Comparison of ENCODE assay signal across 21 mouse cellular contexts in genomic region chr1:136492232-136492631, GRCm38 (mm10). TPM values are rescaled to one million over a fixed set of nuclear protein-coding genes. Genes with fewer than 3 reads are reported as not detected.
DNase-seq lines count a peak whose midpoint lies in the region; ATAC-seq and TF ChIP-seq lines count a peak whose summit lies in the region.
"Had no signal": no experiment of that assay in that cellular context is flagged by ENCODE, and none has a peak within 500 bp of the region (broad histone marks: within the 10 kb centered on the region; RNA-seq: fewer than 3 reads in every experiment).

No protein-coding gene starts in this region.

- H3K27ac ChIP-seq in midbrain, embryonic 11.5 days (ENCODE audit: low read depth, low read length), result no peak overlapping the region
- no peak overlapping the region for H3K27ac ChIP-seq in midbrain, postnatal 0 days (ENCODE audit: low read depth, low read length)
- H3K27ac ChIP-seq in intestine, embryonic 15.5 days, result no peak overlapping the region

- H3K4me3 ChIP-seq in midbrain, embryonic 11.5 days (ENCODE audit: low read depth, low read length), result no peak overlapping the region
- H3K4me3 ChIP-seq in midbrain, postnatal 0 days (ENCODE audit: low read depth, low read length), result no peak overlapping the region
- H3K4me3 ChIP-seq in intestine, embryonic 15.5 days (replicated peaks), result no peak overlapping the region

- TF ChIP-seq CTCF in midbrain, postnatal 0 days (IDR thresholded peaks at IDR 0.05), result no peak

- H3K4me2 ChIP-seq in midbrain, embryonic 11.5 days, result no peak overlapping the region
- no peak overlapping the region for H3K4me2 ChIP-seq in midbrain, postnatal 0 days (ENCODE audit: low read depth, low read length, poor library complexity, severe bottlenecking)
- no peak overlapping the region for H3K4me2 ChIP-seq in intestine, embryonic 15.5 days (replicated peaks)

- no peak overlapping the region for H3K9ac ChIP-seq in midbrain, embryonic 11.5 days (ENCODE audit: low read length)
- no peak overlapping the region for H3K9ac ChIP-seq in midbrain, postnatal 0 days (replicated peaks; ENCODE audit: low read length, poor library complexity, severe bottlenecking)
- H3K9ac ChIP-seq in intestine, embryonic 15.5 days, result no peak overlapping the region

- DNase-seq in midbrain, embryonic 11.5 days (ENCODE audit: low spot score, missing footprints), result peak; percentile 72
- no peak for DNase-seq in midbrain, postnatal 0 days (ENCODE audit: low spot score)
- no peak for DNase-seq in gastrocnemius, postnatal 14 days
- DNase-seq: adrenal gland, adult 2 months; adrenal gland, adult 8-10 months; adrenal gland, postnatal 10 days; adrenal gland, postnatal 14 days; adrenal gland, postnatal 25 days; adrenal gland, postnatal 36 days; B cell, adult 2 months; cerebellum, adult 11 months; cerebellum, adult 11-12 months; cerebellum, adult 18-20 months had no signal

- H3K27me3 ChIP-seq in midbrain, embryonic 11.5 days (ENCODE audit: control insufficient read depth, insufficient read depth, low read length), result no peaks in the 10 kb centered on the region
- H3K27me3 ChIP-seq in midbrain, postnatal 0 days (ENCODE audit: insufficient read depth, low read length), result no peaks in the 10 kb centered on the region
- H3K27me3 ChIP-seq in intestine, embryonic 15.5 days (replicated peaks), result no peaks in the 10 kb centered on the region
- H3K27me3 ChIP-seq: CH12.LX, Patski had no signal

- H3K9me3 ChIP-seq in midbrain, embryonic 11.5 days (ENCODE audit: control insufficient read depth, low read length), result no peaks in the 10 kb centered on the region
- H3K9me3 ChIP-seq in midbrain, postnatal 0 days (ENCODE audit: low read length), result no peaks in the 10 kb centered on the region
- H3K9me3 ChIP-seq in intestine, embryonic 15.5 days, result no peaks in the 10 kb centered on the region
- H3K9me3 ChIP-seq: G1E had no signal

- no peaks in the 10 kb centered on the region for H3K4me1 ChIP-seq in midbrain, embryonic 11.5 days (ENCODE audit: control insufficient read depth, insufficient read depth, low read length)
- no peaks in the 10 kb centered on the region for H3K4me1 ChIP-seq in midbrain, postnatal 0 days (ENCODE audit: insufficient read depth, low read length)
- H3K4me1 ChIP-seq in intestine, embryonic 15.5 days (replicated peaks), result no peaks in the 10 kb centered on the region

- intact Hi-C loops in gastrocnemius, postnatal 14 days (cut with DNase I; ENCODE audit: low total_unique reads), result no loop called here

- peaks cover 23% of the 10 kb centered on the region; the same call in 1 of the 2 replicates for H3K36me3 ChIP-seq in midbrain, embryonic 11.5 days (ENCODE audit: control insufficient read depth, insufficient read depth, low read length)
- H3K36me3 ChIP-seq in midbrain, postnatal 0 days (ENCODE audit: insufficient read depth, low read length), result no peaks in the 10 kb centered on the region
- H3K36me3 ChIP-seq in intestine, embryonic 15.5 days, result 0 out of 2 replicates have a peak, but pooled peaks cover 16% of the 10 kb centered on the region

- 95% methylated on average over 2 of the region's 2 CpGs for WGBS in midbrain, embryonic 11.5 days
- WGBS in midbrain, postnatal 0 days, result 93% methylated on average over 2 of the region's 2 CpGs
- 71% methylated on average over 2 of the region's 2 CpGs for WGBS in intestine, embryonic 15.5 days

- ATAC-seq in midbrain, embryonic 11.5 days (ENCODE audit: low FRiP score), result no peak
- ATAC-seq in midbrain, postnatal 0 days (ENCODE audit: low FRiP score), result no peak
- ATAC-seq in megakaryocyte progenitor cell, adult 5-6 weeks (replicated peaks; ENCODE audit: poor library complexity), result peak; percentile 57
- ATAC-seq in megakaryocyte-erythroid progenitor cell, adult 5-6 weeks (replicated peaks; ENCODE audit: low FRiP score, low TSS enrichment, poor library complexity, severe bottlenecking), result peak; percentile 71
- ATAC-seq in intestine, embryonic 15.5 days, result no peak
- ATAC-seq: activated CD4-positive, CD25-positive, alpha-beta regulatory T cell, adult 4 months; CD4-positive, CD25-positive, alpha-beta regulatory T cell, adult 4 months; Patski had no signal

RNA-seq across cellular contexts. Expression of gene Kif14, which starts 26.1 kb away (rescaled TPM):
- 7.4 and 8.0 TPM in 2 replicates for polyA plus RNA-seq in midbrain, embryonic 11.5 days (2014; fragmentation: Nextera tagmentation; extraction: Ambion mirVana)
- total RNA-seq in midbrain, postnatal 0 days (2014; rRNA removed), result 0.71 and 1.0 TPM in 2 replicates
- polyA plus RNA-seq in midbrain, postnatal 0 days (2015; fragmentation: Nextera tagmentation; extraction: Ambion mirVana), result 0.28 and 0.72 TPM in 2 replicates
- total RNA-seq in megakaryocyte progenitor cell, adult 5-6 weeks (2015), result 13.8 and 17.5 TPM in 2 replicates
- 20.9 and 22.2 TPM in 2 replicates for total RNA-seq in megakaryocyte progenitor cell, adult 5-6 weeks (2017)
- total RNA-seq in megakaryocyte-erythroid progenitor cell, adult 5-6 weeks (2014; fragmentation: Nextera tagmentation), result 16.2 and 19.3 TPM in 2 replicates
- total RNA-seq in megakaryocyte-erythroid progenitor cell, adult 5-6 weeks (2017), result 16.5 and 17.5 TPM in 2 replicates
- 4.0 and 4.6 TPM in 2 replicates for polyA plus RNA-seq in intestine, embryonic 15.5 days (2015; fragmentation: Nextera tagmentation; extraction: Ambion mirVana)
- 1 to 10 TPM in 1 of 2 experiments, under 1 TPM in 1; 0.92 to 1.3 TPM for total RNA-seq in gastrocnemius, postnatal 14 days (2021)

Comparison
In these comparisons a context has a peak if more than half of its experiments do, and no peak if none do; other contexts are left out.
1. ATAC-seq: peak in megakaryocyte progenitor cell, adult 5-6 weeks (single experiment) and megakaryocyte-erythroid progenitor cell, adult 5-6 weeks (single experiment); none in midbrain, embryonic 11.5 days (single experiment), midbrain, postnatal 0 days (single experiment) and intestine, embryonic 15.5 days (single experiment).